Mouse (Mus musculus): Measurements from ENCODE around the gene Pla2g12a. TPM values are rescaled to one million over a fixed set of nuclear protein-coding genes. Genes with fewer than 3 reads are reported as not detected.

Gene Pla2g12a
- total and polyA plus RNA-seq, 3 experiments = 40.8 to 145 (median 77.4) TPM

GRCm38 (mm10) chr3:129892003-129892402, 13.6 kb downstream of the Pla2g12a start:
- H3K27me3 ChIP-seq (ENCODE audit: insufficient read depth, low read length) = no peaks in the 10 kb centered on the region
- TF ChIP-seq GATA1 (IDR thresholded peaks at IDR 0.05; ENCODE audit: borderline replicate concordance, low read length) (no peak), CTCF (IDR thresholded peaks at IDR 0.05; ENCODE audit: low read depth, low read length) (no peak), GATA2 (IDR thresholded peaks at IDR 0.05; ENCODE audit: borderline replicate concordance, low read depth, low read length) (no peak), POLR2AphosphoS5 (IDR thresholded peaks at IDR 0.05; ENCODE audit: insufficient replicate concordance, low read depth, low read length) (no peak), TAL1 (conservative IDR thresholded peaks at IDR 0.05; ENCODE audit: low read depth, low read length) (no peak)
- no peak overlapping the region for H3K4me3 ChIP-seq (ENCODE audit: low read depth, low read length)
- peaks cover 86% of the 10 kb centered on the region for H3K36me3 ChIP-seq (replicated peaks)
- DNase-seq (ENCODE audit: low spot score) (no peak), ATAC-seq (ENCODE audit: extremely low read depth, insufficient number of reproducible peaks, low FRiP score, poor library complexity, severe bottlenecking) (no peak)
- H3K9me3 ChIP-seq (replicated peaks) = no peaks in the 10 kb centered on the region
- H3K4me1 ChIP-seq (ENCODE audit: insufficient read depth, low read depth, low read length) = peaks cover 35% of the 10 kb centered on the region

GRCm38 (mm10) chr3:129893143-129893542, 14.7 kb downstream of the Pla2g12a start:
- Histone ChIP-seq H3K9me3 (replicated peaks) (no peaks in the 10 kb centered on the region), H3K27me3 (ENCODE audit: insufficient read depth, low read length) (no peaks in the 10 kb centered on the region), H3K36me3 (replicated peaks) (peaks cover 90% of the 10 kb centered on the region), H3K4me1 (ENCODE audit: insufficient read depth, low read depth, low read length) (peaks cover 36% of the 10 kb centered on the region), H3K4me3 (ENCODE audit: low read depth, low read length) (no peak overlapping the region)
- DNase-seq (ENCODE audit: low spot score) = no peak
- TF ChIP-seq GATA2 (IDR thresholded peaks at IDR 0.05; ENCODE audit: borderline replicate concordance, low read depth, low read length) (no peak), GATA1 (IDR thresholded peaks at IDR 0.05; ENCODE audit: borderline replicate concordance, low read length) (no peak), CTCF (IDR thresholded peaks at IDR 0.05; ENCODE audit: low read depth, low read length) (no peak), POLR2AphosphoS5 (IDR thresholded peaks at IDR 0.05; ENCODE audit: insufficient replicate concordance, low read depth, low read length) (no peak), TAL1 (conservative IDR thresholded peaks at IDR 0.05; ENCODE audit: low read depth, low read length) (no peak)
- no peak for ATAC-seq (ENCODE audit: extremely low read depth, insufficient number of reproducible peaks, low FRiP score, poor library complexity, severe bottlenecking)

- H3K4me3 ChIP-seq (ENCODE audit: low read depth, low read length) = no peak overlapping the region
- peaks cover 44% of the 10 kb centered on the region for H3K4me1 ChIP-seq (ENCODE audit: insufficient read depth, low read depth, low read length)
- no peaks in the 10 kb centered on the region for H3K9me3 ChIP-seq (replicated peaks)
- TF ChIP-seq POLR2AphosphoS5 (IDR thresholded peaks at IDR 0.05; ENCODE audit: insufficient replicate concordance, low read depth, low read length) (no peak), TAL1 (conservative IDR thresholded peaks at IDR 0.05; ENCODE audit: low read depth, low read length) (no peak), CTCF (IDR thresholded peaks at IDR 0.05; ENCODE audit: low read depth, low read length) (no peak), GATA2 (IDR thresholded peaks at IDR 0.05; ENCODE audit: borderline replicate concordance, low read depth, low read length) (no peak), GATA1 (IDR thresholded peaks at IDR 0.05; ENCODE audit: borderline replicate concordance, low read length) (no peak)
- DNase-seq (ENCODE audit: low spot score) (no peak), ATAC-seq (ENCODE audit: extremely low read depth, insufficient number of reproducible peaks, low FRiP score, poor library complexity, severe bottlenecking) (no peak)
- H3K27me3 ChIP-seq (ENCODE audit: insufficient read depth, low read length) = no peaks in the 10 kb centered on the region
- peaks cover 74% of the 10 kb centered on the region for H3K36me3 ChIP-seq (replicated peaks)
Observed at GRCm38 (mm10) chr3:129896591-129896990, 18.2 kb downstream of the Pla2g12a start.

- peaks cover 55% of the 10 kb centered on the region for H3K36me3 ChIP-seq (replicated peaks)
- no peak for TF ChIP-seq CTCF (IDR thresholded peaks at IDR 0.05; ENCODE audit: low read depth, low read length)
- TF ChIP-seq POLR2AphosphoS5 (IDR thresholded peaks at IDR 0.05; ENCODE audit: insufficient replicate concordance, low read depth, low read length) = no peak
- no peak for TF ChIP-seq TAL1 (conservative IDR thresholded peaks at IDR 0.05; ENCODE audit: low read depth, low read length)
- TF ChIP-seq GATA1 (IDR thresholded peaks at IDR 0.05; ENCODE audit: borderline replicate concordance, low read length) = no peak
- TF ChIP-seq GATA2 (IDR thresholded peaks at IDR 0.05; ENCODE audit: borderline replicate concordance, low read depth, low read length) = no peak
- H3K4me1 ChIP-seq (ENCODE audit: insufficient read depth, low read depth, low read length) = peaks cover 55% of the 10 kb centered on the region
- no peak for DNase-seq (ENCODE audit: low spot score)
- no peaks in the 10 kb centered on the region for H3K27me3 ChIP-seq (ENCODE audit: insufficient read depth, low read length)
- no peaks in the 10 kb centered on the region for H3K9me3 ChIP-seq (replicated peaks)
- no peak for ATAC-seq (ENCODE audit: extremely low read depth, insufficient number of reproducible peaks, low FRiP score, poor library complexity, severe bottlenecking)
- H3K4me3 ChIP-seq (ENCODE audit: low read depth, low read length) = no peak overlapping the region
Observed at GRCm38 (mm10) chr3:129898886-129899285, 20.5 kb downstream of the Pla2g12a start.

- no peaks in the 10 kb centered on the region for H3K27me3 ChIP-seq (ENCODE audit: insufficient read depth, low read length)
- H3K36me3 ChIP-seq (replicated peaks) = peaks cover 54% of the 10 kb centered on the region
- peaks cover 55% of the 10 kb centered on the region for H3K4me1 ChIP-seq (ENCODE audit: insufficient read depth, low read depth, low read length)
- H3K4me3 ChIP-seq (ENCODE audit: low read depth, low read length) = peak within 1 kb of the TSS; percentile 90
- ATAC-seq (ENCODE audit: extremely low read depth, insufficient number of reproducible peaks, low FRiP score, poor library complexity, severe bottlenecking) = peak; percentile 93
- peak; percentile 95 for DNase-seq (ENCODE audit: low spot score)
- H3K9me3 ChIP-seq (replicated peaks) = no peaks in the 10 kb centered on the region
- TF ChIP-seq POLR2AphosphoS5 (IDR thresholded peaks at IDR 0.05; ENCODE audit: insufficient replicate concordance, low read depth, low read length) (no peak), GATA2 (IDR thresholded peaks at IDR 0.05; ENCODE audit: borderline replicate concordance, low read depth, low read length) (no peak), TAL1 (conservative IDR thresholded peaks at IDR 0.05; ENCODE audit: low read depth, low read length) (no peak), GATA1 (IDR thresholded peaks at IDR 0.05; ENCODE audit: borderline replicate concordance, low read length) (no peak), CTCF (IDR thresholded peaks at IDR 0.05; ENCODE audit: low read depth, low read length) (no peak)
Observed at GRCm38 (mm10) chr3:129901271-129901809, 22.9 kb downstream of the Pla2g12a start, which contains the start of gene Casp6. TSS of gene Casp6 (plus strand) at chr3:129901425.

- ATAC-seq (ENCODE audit: extremely low read depth, insufficient number of reproducible peaks, low FRiP score, poor library complexity, severe bottlenecking) = no peak
Observed at GRCm38 (mm10) chr3:129903369-129903768, 25.0 kb downstream of the Pla2g12a start.

More at GRCm38 (mm10) chr3:129903369-129903768, 25.0 kb downstream of the Pla2g12a start:
- H3K9me3 ChIP-seq (replicated peaks) = no peaks in the 10 kb centered on the region
- H3K36me3 ChIP-seq (replicated peaks) = peaks cover 50% of the 10 kb centered on the region
- no peak for DNase-seq (ENCODE audit: low spot score)
- TF ChIP-seq POLR2AphosphoS5 (IDR thresholded peaks at IDR 0.05; ENCODE audit: insufficient replicate concordance, low read depth, low read length) (no peak), GATA2 (IDR thresholded peaks at IDR 0.05; ENCODE audit: borderline replicate concordance, low read depth, low read length) (no peak), GATA1 (IDR thresholded peaks at IDR 0.05; ENCODE audit: borderline replicate concordance, low read length) (no peak), CTCF (IDR thresholded peaks at IDR 0.05; ENCODE audit: low read depth, low read length) (no peak), TAL1 (conservative IDR thresholded peaks at IDR 0.05; ENCODE audit: low read depth, low read length) (no peak)
- H3K4me1 ChIP-seq (ENCODE audit: insufficient read depth, low read depth, low read length) = peaks cover 45% of the 10 kb centered on the region
- no peak overlapping the region for H3K4me3 ChIP-seq (ENCODE audit: low read depth, low read length)
- no peaks in the 10 kb centered on the region for H3K27me3 ChIP-seq (ENCODE audit: insufficient read depth, low read length)
